Mouse (Mus musculus) regulatory T cell (primary cell): ENCODE results near the gene Pprc1.

ENCODE experiments used
- in situ Hi-C: fragments of 300-600 bp; cut with MboI, MseI; formaldehyde crosslinking; loops from one replicate; pipeline ENCODE4 v1.15.1; 2025; ENCODE audit warnings: high pct_unique_total_duplicates

Pprc1 gene

GRCm38 (mm10) chr19:46044271-46044992 is at the start of gene Pprc1:
Gene Pprc1 (plus strand): TSS chr19:46044886.
- in situ Hi-C loops = no loop called here

- in situ Hi-C loops = loop anchor here (10.0 kb wide), 1 partner anchor 193 kb away; no protein-coding TSS in a partner anchor
Measured at GRCm38 (mm10) chr19:45997365-45997764, 47.3 kb upstream of the Pprc1 start.

GRCm38 (mm10) chr19:45997785-45998693 is 46.6 kb upstream of the Pprc1 start, which contains the start of gene Armh3:
Gene Armh3 (minus strand): TSS chr19:45998488.
- in situ Hi-C loops = loop anchor here (10.0 kb wide), 1 partner anchor 193 kb away; no protein-coding TSS in a partner anchor

- in situ Hi-C loops = loop anchor here (10.0 kb wide), 1 partner anchor 194 kb away; no protein-coding TSS in a partner anchor
Measured at GRCm38 (mm10) chr19:45998694-45999217, 45.9 kb upstream of the Pprc1 start.

GRCm38 (mm10) chr19:45999378-45999777 is 45.3 kb upstream of the Pprc1 start:
- in situ Hi-C loops = loop anchor here (10.0 kb wide), 1 partner anchor 195 kb away; no protein-coding TSS in a partner anchor

- in situ Hi-C loops = no loop called here
Measured at GRCm38 (mm10) chr19:46002279-46002678, 42.4 kb upstream of the Pprc1 start.

- in situ Hi-C loops = no loop called here
Measured at GRCm38 (mm10) chr19:46003371-46004226, 41.1 kb upstream of the Pprc1 start, which contains the start of gene Hps6. Gene Hps6 (plus strand): TSS chr19:46003508.

GRCm38 (mm10) chr19:46004814-46005466 is 39.7 kb upstream of the Pprc1 start:
- in situ Hi-C loops = no loop called here

GRCm38 (mm10) chr19:46005680-46006079 is 39.0 kb upstream of the Pprc1 start:
- in situ Hi-C loops = no loop called here

GRCm38 (mm10) chr19:46014572-46015178 is 30.0 kb upstream of the Pprc1 start:
- in situ Hi-C loops = loop anchor here (5.0 kb wide), 3 partner anchors 32 to 202 kb away; no protein-coding TSS in a partner anchor

- in situ Hi-C loops = loop anchor here (5.0 kb wide), 3 partner anchors 34 to 204 kb away; no protein-coding TSS in a partner anchor
Measured at GRCm38 (mm10) chr19:46016023-46016422, 28.7 kb upstream of the Pprc1 start.

GRCm38 (mm10) chr19:46024959-46025358 is 19.7 kb upstream of the Pprc1 start:
- in situ Hi-C loops = no loop called here

GRCm38 (mm10) chr19:46026567-46026966 is 18.1 kb upstream of the Pprc1 start:
- in situ Hi-C loops = no loop called here

- in situ Hi-C loops = no loop called here
Measured at GRCm38 (mm10) chr19:46028747-46029320, 15.9 kb upstream of the Pprc1 start.

GRCm38 (mm10) chr19:46029652-46030051 is 15.0 kb upstream of the Pprc1 start:
- in situ Hi-C loops = no loop called here

GRCm38 (mm10) chr19:46030196-46030983 is 14.3 kb upstream of the Pprc1 start:
- in situ Hi-C loops = no loop called here

- in situ Hi-C loops = no loop called here
Measured at GRCm38 (mm10) chr19:46031689-46032432, 12.8 kb upstream of the Pprc1 start.
